Mouse (Mus musculus): Measurements from ENCODE around the gene Tmem81. TPM values are rescaled to one million over a fixed set of nuclear protein-coding genes. Genes with fewer than 3 reads are reported as not detected.

Tmem81 gene
- polyA plus RNA-seq, 1 experiment from 2014 or later: 1.8 TPM

DNA sequence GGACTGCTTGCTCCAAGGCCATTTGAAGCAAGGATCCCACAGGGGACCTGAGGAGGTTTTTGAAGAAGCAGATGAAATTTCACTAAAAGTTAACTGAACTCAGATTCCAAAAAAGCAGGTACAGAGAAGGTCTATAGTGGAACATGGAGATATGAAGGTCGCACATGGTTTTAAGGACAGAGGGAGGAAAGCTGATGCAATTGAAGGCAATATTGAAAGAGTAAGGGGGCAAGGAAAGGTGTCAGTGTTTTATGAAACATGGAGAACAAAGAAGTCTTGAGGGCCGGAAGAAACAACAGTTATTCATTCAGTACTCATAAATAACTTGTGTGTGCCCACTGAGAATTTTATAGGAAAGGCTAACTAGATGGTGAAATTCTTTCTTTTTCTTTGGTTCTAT is 24.4 kb upstream of the Tmem81 start:
- Histone ChIP-seq H3K9me3 (no peaks in the 10 kb centered on the region), H3K36me3 (peaks cover 13% of the 10 kb centered on the region), H3K27me3 (no peaks in the 10 kb centered on the region), H3K4me1 (peaks cover 15% of the 10 kb centered on the region), H3K4me3 (no peak overlapping the region), H3K4me2 (no peak overlapping the region), H3K9ac (no peak overlapping the region), H3K27ac (no peak overlapping the region)
- 89% methylated on average over 2 of the region's 2 CpGs for WGBS
- ATAC-seq (ENCODE audit: insufficient number of reproducible peaks, insufficient read depth, low FRiP score, low TSS enrichment, low read depth): no peak

GRCm38 (mm10) chr1:132483234-132483633 is 22.8 kb upstream of the Tmem81 start:
- H3K9me3 ChIP-seq: no peaks in the 10 kb centered on the region
- H3K4me1 ChIP-seq: peaks cover 11% of the 10 kb centered on the region
- no peaks in the 10 kb centered on the region for H3K27me3 ChIP-seq
- ATAC-seq (ENCODE audit: insufficient number of reproducible peaks, insufficient read depth, low FRiP score, low TSS enrichment, low read depth): no peak
- no peak overlapping the region for H3K27ac ChIP-seq
- no peak overlapping the region for H3K4me2 ChIP-seq
- H3K9ac ChIP-seq: no peak overlapping the region
- no peak overlapping the region for H3K4me3 ChIP-seq
- 90% methylated on average over 3 of the region's 3 CpGs for whole genome bisulfite sequencing
- peaks cover 25% of the 10 kb centered on the region for H3K36me3 ChIP-seq

GRCm38 (mm10) chr1:132483759-132484158 is 22.3 kb upstream of the Tmem81 start:
- H3K9me3 ChIP-seq: no peaks in the 10 kb centered on the region
- 86% methylated on average over 6 of the region's 6 CpGs for WGBS
- no peak for ATAC-seq (ENCODE audit: insufficient number of reproducible peaks, insufficient read depth, low FRiP score, low TSS enrichment, low read depth)
- no peak overlapping the region for H3K4me2 ChIP-seq
- H3K36me3 ChIP-seq: peaks cover 30% of the 10 kb centered on the region
- H3K4me1 ChIP-seq: peaks cover 5% of the 10 kb centered on the region; the same call in 1 of the 2 replicates
- no peak overlapping the region for H3K4me3 ChIP-seq
- H3K27me3 ChIP-seq: no peaks in the 10 kb centered on the region
- no peak overlapping the region for H3K9ac ChIP-seq
- H3K27ac ChIP-seq: no peak overlapping the region

DNA sequence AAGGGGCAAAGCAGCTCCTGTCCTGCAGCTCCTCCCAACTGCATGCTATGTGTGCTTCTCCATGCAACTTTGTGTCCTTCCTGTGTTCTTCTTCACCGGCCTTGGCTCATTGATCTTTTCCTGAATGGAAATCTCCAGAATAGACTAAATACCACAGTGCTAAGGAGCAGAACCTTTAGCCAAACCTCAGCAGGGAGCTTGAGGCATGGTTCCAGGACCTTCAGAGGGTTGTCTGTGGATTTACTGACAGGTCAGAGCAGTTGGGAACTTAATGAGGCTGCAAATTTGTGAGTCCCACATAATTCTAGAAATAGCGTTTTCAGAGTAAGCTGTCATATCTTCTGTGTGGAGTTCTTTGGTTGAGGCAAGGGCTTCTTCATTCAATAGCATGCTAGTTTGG is 5.5 kb upstream of the Tmem81 start:
- WGBS: 93% methylated on average over 2 of the region's 2 CpGs
- Histone ChIP-seq H3K36me3 (peaks cover 84% of the 10 kb centered on the region), H3K27me3 (no peaks in the 10 kb centered on the region), H3K9ac (no peak overlapping the region), H3K9me3 (no peaks in the 10 kb centered on the region), H3K4me3 (no peak overlapping the region), H3K4me1 (no peaks in the 10 kb centered on the region), H3K27ac (no peak overlapping the region), H3K4me2 (no peak overlapping the region)
- ATAC-seq (ENCODE audit: insufficient number of reproducible peaks, insufficient read depth, low FRiP score, low TSS enrichment, low read depth): no peak

- Histone ChIP-seq H3K9me3 (no peaks in the 10 kb centered on the region), H3K27me3 (no peaks in the 10 kb centered on the region), H3K36me3 (peaks cover 77% of the 10 kb centered on the region), H3K4me3 (no peak overlapping the region), H3K27ac (no peak overlapping the region), H3K4me2 (no peak overlapping the region), H3K4me1 (no peaks in the 10 kb centered on the region), H3K9ac (no peak overlapping the region)
- ATAC-seq (ENCODE audit: insufficient number of reproducible peaks, insufficient read depth, low FRiP score, low TSS enrichment, low read depth): no peak
- WGBS: 94% methylated on average over 5 of the region's 5 CpGs
These were observed 875 bp upstream of the Tmem81 start for GRCm38 (mm10) chr1:132505155-132505554.

DNA sequence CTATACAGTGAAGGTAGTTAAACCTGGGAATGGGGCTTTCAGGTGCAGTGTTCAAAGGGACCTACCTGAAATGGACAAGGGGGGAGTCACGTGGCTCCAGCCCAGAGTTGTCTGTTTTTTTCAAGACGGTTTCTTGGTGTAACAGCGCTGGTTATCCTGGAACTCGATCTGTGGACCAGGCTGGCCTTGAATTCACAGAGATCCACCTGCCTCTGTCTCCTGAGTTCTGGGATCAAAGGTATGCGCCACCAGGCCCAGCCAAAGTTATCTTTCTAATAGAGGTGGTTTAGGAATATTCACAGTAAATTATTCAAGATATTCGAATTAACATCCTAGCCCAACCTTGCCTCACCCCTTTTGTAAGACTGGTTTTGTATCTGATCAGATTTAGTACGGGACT is 626 bp downstream of the Tmem81 start:
- H3K36me3 ChIP-seq: peaks cover 62% of the 10 kb centered on the region
- 95% methylated on average over 7 of the region's 7 CpGs for WGBS
- H3K9me3 ChIP-seq: no peaks in the 10 kb centered on the region
- ATAC-seq (ENCODE audit: insufficient number of reproducible peaks, insufficient read depth, low FRiP score, low TSS enrichment, low read depth): no peak
- H3K4me2 ChIP-seq: no peak overlapping the region
- H3K4me3 ChIP-seq: no peak overlapping the region
- no peaks in the 10 kb centered on the region for H3K27me3 ChIP-seq
- H3K27ac ChIP-seq: no peak overlapping the region
- H3K9ac ChIP-seq: no peak overlapping the region
- no peaks in the 10 kb centered on the region for H3K4me1 ChIP-seq

DNA sequence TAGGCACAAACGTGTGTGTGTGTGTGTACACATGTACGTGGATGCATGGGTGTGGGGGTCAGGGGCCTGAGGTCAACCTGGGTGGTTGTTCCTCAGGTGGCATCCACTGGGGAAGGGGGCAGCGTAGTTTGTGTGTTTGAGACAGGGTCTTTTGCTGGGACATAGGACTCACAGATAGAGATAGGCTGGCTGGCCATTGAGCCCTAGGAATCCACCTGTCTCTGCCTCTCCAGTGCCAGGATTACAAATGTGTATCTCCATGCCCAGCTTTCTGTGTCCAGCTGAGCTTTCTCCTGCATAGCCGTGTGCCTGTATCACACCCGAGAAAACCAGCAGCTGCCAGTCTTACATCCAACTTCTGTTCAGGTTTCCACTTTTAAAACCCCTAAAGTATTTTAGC is 3.7 kb downstream of the Tmem81 start:
- Histone ChIP-seq H3K4me3 (no peak overlapping the region), H3K36me3 (peaks cover 37% of the 10 kb centered on the region), H3K9me3 (no peaks in the 10 kb centered on the region), H3K27ac (no peak overlapping the region), H3K4me2 (no peak overlapping the region), H3K27me3 (no peaks in the 10 kb centered on the region), H3K9ac (no peak overlapping the region), H3K4me1 (no peaks in the 10 kb centered on the region)
- WGBS: 88% methylated on average over 5 of the region's 5 CpGs
- ATAC-seq (ENCODE audit: insufficient number of reproducible peaks, insufficient read depth, low FRiP score, low TSS enrichment, low read depth): no peak

- Histone ChIP-seq H3K27me3 (no peaks in the 10 kb centered on the region), H3K4me2 (no peak overlapping the region), H3K27ac (no peak overlapping the region), H3K4me1 (no peaks in the 10 kb centered on the region), H3K9me3 (no peaks in the 10 kb centered on the region), H3K4me3 (no peak overlapping the region), H3K9ac (no peak overlapping the region), H3K36me3 (peaks cover 21% of the 10 kb centered on the region)
- no peak for ATAC-seq (ENCODE audit: insufficient number of reproducible peaks, insufficient read depth, low FRiP score, low TSS enrichment, low read depth)
- 68% methylated on average over 8 of the region's 8 CpGs for WGBS
These were observed 5.5 kb downstream of the Tmem81 start for GRCm38 (mm10) chr1:132511521-132511920.

GRCm38 (mm10) chr1:132512106-132512505 is 6.1 kb downstream of the Tmem81 start:
- H3K9ac ChIP-seq: no peak overlapping the region
- H3K4me1 ChIP-seq: no peaks in the 10 kb centered on the region
- peaks cover 15% of the 10 kb centered on the region for H3K36me3 ChIP-seq
- H3K27me3 ChIP-seq: no peaks in the 10 kb centered on the region
- H3K4me3 ChIP-seq: no peak overlapping the region
- H3K9me3 ChIP-seq: no peaks in the 10 kb centered on the region
- no peak overlapping the region for H3K27ac ChIP-seq
- 81% methylated on average over 8 of the region's 8 CpGs for WGBS
- H3K4me2 ChIP-seq: no peak overlapping the region
- ATAC-seq (ENCODE audit: insufficient number of reproducible peaks, insufficient read depth, low FRiP score, low TSS enrichment, low read depth): no peak

- no peak for ATAC-seq (ENCODE audit: insufficient number of reproducible peaks, insufficient read depth, low FRiP score, low TSS enrichment, low read depth)
- no peak overlapping the region for H3K27ac ChIP-seq
- H3K4me1 ChIP-seq: no peaks in the 10 kb centered on the region
- no peaks in the 10 kb centered on the region for H3K36me3 ChIP-seq
- H3K27me3 ChIP-seq: no peaks in the 10 kb centered on the region
- WGBS: 86% methylated on average over 12 of the region's 12 CpGs
- no peak overlapping the region for H3K4me3 ChIP-seq
- no peak overlapping the region for H3K4me2 ChIP-seq
- H3K9me3 ChIP-seq: no peaks in the 10 kb centered on the region
- H3K9ac ChIP-seq: no peak overlapping the region
These were observed 9.3 kb downstream of the Tmem81 start for GRCm38 (mm10) chr1:132515339-132515738.

DNA sequence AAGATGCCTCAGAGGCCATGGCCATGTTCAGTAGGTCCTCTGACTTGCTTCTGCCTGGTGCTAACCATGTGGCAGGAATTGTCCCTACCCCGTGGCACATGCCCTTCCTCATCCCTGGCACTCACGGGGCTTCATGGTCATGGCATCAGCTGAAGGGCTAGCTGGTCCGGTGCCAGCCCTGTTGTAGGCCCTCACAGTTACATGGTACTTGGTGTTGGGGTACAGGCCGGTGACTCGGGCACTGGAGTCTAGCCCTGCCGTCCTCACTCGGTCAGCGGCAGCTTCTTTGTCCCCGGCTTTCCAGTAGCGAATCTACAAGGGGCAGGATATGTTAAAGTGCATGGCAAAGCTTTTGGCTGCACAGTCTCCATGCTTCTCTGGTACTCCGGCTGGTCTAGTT is 10.7 kb downstream of the Tmem81 start:
- no peaks in the 10 kb centered on the region for H3K36me3 ChIP-seq
- no peak for ATAC-seq (ENCODE audit: insufficient number of reproducible peaks, insufficient read depth, low FRiP score, low TSS enrichment, low read depth)

GRCm38 (mm10) chr1:132518621-132519020 is 12.6 kb downstream of the Tmem81 start:
- Histone ChIP-seq H3K27ac (no peak overlapping the region), H3K9me3 (no peaks in the 10 kb centered on the region), H3K36me3 (no peaks in the 10 kb centered on the region), H3K4me2 (no peak overlapping the region), H3K4me3 (no peak overlapping the region), H3K27me3 (no peaks in the 10 kb centered on the region), H3K4me1 (0 out of 2 replicates have a peak, but pooled peaks cover 3% of the 10 kb centered on the region), H3K9ac (no peak overlapping the region)
- 85% methylated on average over 18 of the region's 18 CpGs for WGBS
- ATAC-seq (ENCODE audit: insufficient number of reproducible peaks, insufficient read depth, low FRiP score, low TSS enrichment, low read depth): no peak

More for the DNA sequence above, 10.7 kb downstream of the Tmem81 start:
- WGBS: 90% methylated on average over 11 of the region's 11 CpGs
- Histone ChIP-seq H3K9me3 (no peaks in the 10 kb centered on the region), H3K4me1 (no peaks in the 10 kb centered on the region), H3K4me3 (no peak overlapping the region), H3K27me3 (no peaks in the 10 kb centered on the region), H3K4me2 (no peak overlapping the region), H3K27ac (no peak overlapping the region), H3K9ac (no peak overlapping the region)

- no peaks in the 10 kb centered on the region for H3K9me3 ChIP-seq
- WGBS: 86% methylated on average over 11 of the region's 11 CpGs
- 0 out of 2 replicates have a peak, but pooled peaks cover 3% of the 10 kb centered on the region for H3K4me1 ChIP-seq
These were observed 13.7 kb downstream of the Tmem81 start for GRCm38 (mm10) chr1:132519734-132520133.

More at GRCm38 (mm10) chr1:132519734-132520133, 13.7 kb downstream of the Tmem81 start:
- H3K4me2 ChIP-seq: no peak overlapping the region
- H3K36me3 ChIP-seq: no peaks in the 10 kb centered on the region
- H3K27me3 ChIP-seq: no peaks in the 10 kb centered on the region
- no peak overlapping the region for H3K4me3 ChIP-seq
- ATAC-seq (ENCODE audit: insufficient number of reproducible peaks, insufficient read depth, low FRiP score, low TSS enrichment, low read depth): no peak
- H3K9ac ChIP-seq: no peak overlapping the region
- no peak overlapping the region for H3K27ac ChIP-seq

Data from embryonic facial prominence, embryonic 13.5 days (tissue).